Mouse (Mus musculus): ENCODE measurements around the gene Fam47e.
"Not testable (repeated sequence)": the region's sequence is repeated elsewhere in the genome, so short reads cannot be mapped to it uniquely, and the experiment has no call there.

The Fam47e gene

GRCm38 (mm10) chr5:92554891-92555511, at the start of gene Fam47e:
Gene Fam47e, plus strand, starts transcription at chr5:92555069.
- peak in 1 of 2 experiments; percentile 27 for DNase-seq (ENCODE audit: low spot score in 2 of 2)

DNA sequence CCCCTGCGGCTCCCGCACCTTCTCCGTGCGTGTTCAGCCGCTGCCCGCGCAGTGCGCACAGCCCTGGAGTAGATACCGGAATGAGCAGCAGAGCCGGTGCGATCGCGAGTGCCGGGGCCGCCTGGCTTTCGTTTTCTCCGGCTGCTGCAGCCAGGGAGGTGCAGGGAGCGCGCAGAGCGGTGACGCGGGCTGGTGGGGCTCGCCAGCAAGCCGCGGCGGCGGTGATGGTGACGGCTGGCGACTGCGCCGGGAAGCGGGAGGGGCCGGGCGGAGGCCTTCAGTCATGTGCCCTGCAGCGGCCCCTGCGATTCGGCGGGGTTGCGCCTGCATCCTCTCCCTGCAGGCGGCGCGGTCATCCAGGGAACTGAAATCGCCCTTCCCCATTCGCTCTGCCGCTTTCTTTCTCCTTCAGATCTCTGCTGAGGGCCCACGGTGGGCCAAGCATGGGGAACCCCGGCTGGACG, 49.4 kb upstream of the Fam47e start:
- peak; percentile 92 to 94 for DNase-seq (ENCODE audit: low spot score in 2 of 2)

DNA sequence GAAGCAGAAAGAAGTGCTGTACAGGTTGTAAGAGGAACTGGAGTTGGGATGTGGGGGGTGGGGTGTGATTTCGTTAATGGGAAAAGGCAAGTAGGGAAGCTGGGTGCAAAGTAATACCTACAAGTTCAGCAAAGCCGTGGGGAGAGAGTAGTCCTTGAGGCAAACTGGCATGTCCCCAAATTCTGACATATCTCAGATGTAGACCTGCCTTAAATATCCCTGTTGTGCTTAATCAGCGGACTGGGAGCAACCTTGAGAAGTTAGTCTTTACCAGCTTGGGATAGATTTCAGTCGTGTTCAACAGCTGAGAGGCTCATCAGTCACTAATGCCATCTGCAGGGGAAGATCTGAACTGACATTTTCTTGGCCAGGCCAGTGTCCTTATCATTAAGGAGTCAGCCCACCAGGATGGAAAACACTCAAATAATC, 48.6 kb upstream of the Fam47e start:
- peak in 1 of 2 experiments; percentile 29 for DNase-seq (ENCODE audit: low spot score in 2 of 2)

DNA sequence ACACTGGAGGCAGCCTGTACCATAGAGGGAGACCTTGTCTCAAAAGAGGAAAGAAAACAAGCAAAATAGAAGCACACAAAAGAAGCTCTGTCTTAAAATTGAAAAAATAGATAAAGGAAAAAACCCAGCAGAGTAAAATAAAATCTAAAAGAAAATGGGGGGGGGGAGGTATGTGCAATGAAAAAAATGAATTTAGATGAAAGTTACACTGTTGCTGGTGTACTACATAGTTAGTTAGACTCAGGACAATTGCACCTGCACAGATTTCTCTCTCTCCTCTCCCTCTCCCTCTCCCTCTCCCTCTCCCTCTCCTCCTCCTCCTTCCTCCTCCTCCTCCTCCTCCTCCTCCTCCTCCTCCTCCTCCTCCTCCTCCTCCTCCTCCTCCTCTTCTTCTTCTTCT, 48.1 kb upstream of the Fam47e start, which contains the start of gene Scarb2:
Gene Scarb2 (minus strand): TSS at position 101 of the 400 bp plus-strand sequence.
- no peak for DNase-seq (ENCODE audit: low spot score in 2 of 2)

GRCm38 (mm10) chr5:92508853-92509252, 46.0 kb upstream of the Fam47e start:
- DNase-seq (ENCODE audit: low spot score in 2 of 2): no peak

- no peak for DNase-seq (ENCODE audit: low spot score in 2 of 2)
Measured at GRCm38 (mm10) chr5:92511256-92511655, 43.6 kb upstream of the Fam47e start.

DNA sequence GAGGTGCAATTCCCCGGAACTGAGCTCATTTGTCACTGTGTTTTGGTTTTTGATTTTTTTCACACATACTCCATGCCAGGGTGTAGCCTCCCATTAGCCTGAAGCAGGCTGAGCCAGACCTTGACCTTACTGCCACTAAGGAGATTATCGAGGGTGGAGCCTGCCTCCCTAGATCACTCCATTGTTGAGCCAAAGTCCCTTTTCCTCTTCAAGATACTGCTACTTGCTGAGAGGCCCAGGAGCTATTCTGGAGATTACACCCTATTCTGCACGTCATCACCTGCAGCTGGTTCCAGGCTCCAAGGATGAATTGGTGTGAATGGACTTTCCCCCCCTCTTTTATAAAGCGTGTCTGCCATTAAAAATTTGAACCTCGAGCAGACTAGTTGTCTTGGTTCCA, 42.8 kb upstream of the Fam47e start:
- no peak for DNase-seq (ENCODE audit: low spot score in 2 of 2)

DNA sequence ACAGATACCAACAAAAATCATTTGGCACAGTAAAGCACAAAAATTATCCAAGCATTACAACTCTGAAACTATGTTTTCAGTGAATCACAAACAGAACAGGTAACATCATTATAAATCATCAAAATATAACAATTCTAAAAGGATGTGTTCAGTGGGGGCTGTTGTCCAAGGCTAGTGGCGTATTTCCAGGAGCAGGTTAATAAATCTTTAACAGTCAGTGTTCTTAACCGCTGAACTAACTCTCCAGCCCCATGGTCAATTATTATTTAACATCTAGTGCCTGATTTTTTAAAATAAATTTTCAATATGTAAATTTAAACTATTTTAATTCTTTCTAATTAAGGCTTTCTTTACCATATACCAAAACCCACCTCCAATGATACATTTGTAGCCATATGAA, 33.7 kb upstream of the Fam47e start:
- DNase-seq (ENCODE audit: low spot score in 2 of 2): not testable (repeated sequence)

GRCm38 (mm10) chr5:92524821-92525258, 30.0 kb upstream of the Fam47e start:
- no peak for DNase-seq (ENCODE audit: low spot score in 2 of 2)

DNA sequence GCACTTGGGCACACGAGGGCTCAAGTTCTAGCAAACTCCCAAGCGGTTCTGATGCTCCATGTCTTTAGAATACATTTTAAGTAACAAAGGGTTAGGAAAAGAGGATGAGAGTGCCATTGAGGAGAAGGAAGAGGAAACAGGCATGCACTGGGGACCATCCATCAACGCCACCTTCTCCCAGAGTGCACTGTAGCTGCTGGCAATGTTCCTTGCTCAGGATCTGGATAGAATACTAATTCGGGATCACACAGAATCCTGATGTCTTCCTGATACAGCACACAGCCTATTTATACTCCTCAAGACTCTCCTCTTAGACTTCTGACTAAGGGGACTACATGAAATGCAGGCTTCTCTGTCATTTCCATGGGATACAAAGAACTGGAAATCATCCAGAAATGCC, 15.2 kb upstream of the Fam47e start:
- no peak for DNase-seq (ENCODE audit: low spot score in 2 of 2)

GRCm38 (mm10) chr5:92552611-92553010, 2.3 kb upstream of the Fam47e start:
- DNase-seq (ENCODE audit: low spot score in 2 of 2): no peak

DNA sequence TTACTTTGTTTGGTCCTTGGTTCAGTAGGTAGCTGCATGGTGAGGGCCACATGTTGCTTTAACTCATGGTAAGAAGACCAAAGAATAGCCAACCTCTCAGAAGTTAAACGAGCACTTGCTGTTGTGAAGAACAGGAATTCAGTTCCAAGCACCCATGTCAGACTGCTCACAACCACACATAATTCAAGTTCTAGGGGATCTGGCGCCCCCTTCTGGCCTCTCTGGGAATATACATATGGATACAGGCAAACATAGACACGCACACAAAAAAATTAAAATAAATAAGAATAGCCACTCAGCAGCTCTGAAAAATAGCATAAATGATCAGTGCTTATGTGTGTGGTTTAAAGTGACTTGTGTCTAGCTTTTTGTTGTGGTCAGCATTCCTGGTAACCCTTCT, 930 bp upstream of the Fam47e start:
- no peak for DNase-seq (ENCODE audit: low spot score in 2 of 2)

GRCm38 (mm10) chr5:92554443-92554842, 426 bp upstream of the Fam47e start:
- DNase-seq (ENCODE audit: low spot score in 2 of 2): peak in 1 of 2 experiments; percentile 31

DNA sequence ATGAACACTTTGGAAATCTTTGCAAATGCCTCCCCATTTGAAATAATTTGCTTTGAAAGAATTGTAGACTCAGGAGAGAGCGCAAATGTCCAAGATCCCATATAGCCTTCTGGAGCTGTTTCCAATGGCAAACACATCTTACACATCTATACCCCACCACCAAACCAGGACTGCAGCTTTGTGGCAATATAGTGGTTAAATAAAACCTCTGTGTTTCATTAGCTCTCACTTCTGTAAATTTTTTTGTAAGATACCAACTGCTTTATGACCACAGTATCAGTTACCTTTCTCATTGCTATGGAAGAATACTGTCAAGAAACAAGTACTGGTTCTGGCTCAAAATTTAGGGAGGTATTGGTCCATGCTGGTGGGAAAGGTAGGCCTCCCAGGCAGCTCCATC, 1.0 kb downstream of the Fam47e start:
- no peak for DNase-seq (ENCODE audit: low spot score in 2 of 2)

DNA sequence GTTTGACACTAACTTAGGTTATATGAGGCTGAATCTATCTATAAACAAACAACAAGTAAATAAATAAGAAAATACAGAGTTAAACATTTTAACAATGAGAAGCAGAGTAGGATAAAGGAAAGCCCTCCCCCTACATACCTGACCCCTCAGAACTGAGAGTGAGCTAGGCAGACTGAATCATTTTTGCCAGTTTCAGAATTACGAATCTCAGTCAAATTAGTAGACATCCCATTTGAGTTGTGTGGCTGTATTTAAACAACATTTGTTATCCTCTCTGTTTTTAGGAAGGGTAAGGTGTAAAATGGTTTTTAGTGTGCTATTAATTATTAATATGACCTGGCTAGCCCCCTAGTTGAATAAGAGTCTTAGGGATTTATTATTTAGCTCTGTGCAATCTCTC, 2.6 kb downstream of the Fam47e start:
- no peak for DNase-seq (ENCODE audit: low spot score in 2 of 2)

DNA sequence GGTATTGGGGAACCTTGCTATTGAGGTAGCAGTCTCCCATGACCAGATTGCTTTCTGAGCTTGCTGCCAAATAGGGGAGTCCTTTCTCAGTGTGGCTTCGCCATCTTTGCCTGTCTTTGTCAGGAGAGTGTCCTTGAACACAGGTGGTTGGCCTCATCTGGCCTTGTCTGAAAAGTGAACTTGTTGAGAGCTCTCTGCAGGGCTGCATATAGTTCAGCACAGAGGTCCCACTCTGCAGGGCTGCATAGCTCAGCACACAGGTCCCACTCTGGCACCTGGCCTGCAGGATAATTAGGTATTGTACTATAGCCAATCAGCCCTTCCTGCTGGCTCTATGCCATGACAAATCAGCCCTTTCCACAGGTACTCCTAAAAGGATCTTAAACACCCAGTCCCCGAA, 5.3 kb downstream of the Fam47e start:
- no peak for DNase-seq (ENCODE audit: low spot score in 2 of 2)

DNA sequence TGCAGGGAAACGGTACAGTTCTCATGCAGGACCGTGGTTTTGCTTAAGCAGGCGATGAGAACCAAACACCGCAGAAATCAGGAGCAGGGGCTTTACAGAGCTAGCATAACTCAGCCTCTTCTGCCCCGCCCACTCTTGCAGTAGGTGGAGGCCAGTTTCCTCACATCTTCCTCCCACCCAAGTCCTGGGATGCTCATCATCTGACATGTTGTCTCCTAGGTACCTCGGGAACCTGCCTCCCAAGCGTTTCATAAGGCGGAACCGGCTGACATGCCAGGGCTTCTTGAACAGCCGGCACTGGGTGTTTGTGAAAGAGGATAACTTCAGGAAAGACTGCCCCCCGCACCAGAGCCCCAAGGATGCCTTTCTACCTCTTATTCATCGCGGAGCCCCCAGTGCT, 7.1 kb downstream of the Fam47e start:
- DNase-seq (ENCODE audit: low spot score in 2 of 2): no peak

GRCm38 (mm10) chr5:92571232-92571631, 16.4 kb downstream of the Fam47e start:
- DNase-seq (ENCODE audit: low spot score in 2 of 2): no peak

- DNase-seq (ENCODE audit: low spot score in 2 of 2): no peak
Measured at GRCm38 (mm10) chr5:92579559-92579958, 24.7 kb downstream of the Fam47e start.

DNA sequence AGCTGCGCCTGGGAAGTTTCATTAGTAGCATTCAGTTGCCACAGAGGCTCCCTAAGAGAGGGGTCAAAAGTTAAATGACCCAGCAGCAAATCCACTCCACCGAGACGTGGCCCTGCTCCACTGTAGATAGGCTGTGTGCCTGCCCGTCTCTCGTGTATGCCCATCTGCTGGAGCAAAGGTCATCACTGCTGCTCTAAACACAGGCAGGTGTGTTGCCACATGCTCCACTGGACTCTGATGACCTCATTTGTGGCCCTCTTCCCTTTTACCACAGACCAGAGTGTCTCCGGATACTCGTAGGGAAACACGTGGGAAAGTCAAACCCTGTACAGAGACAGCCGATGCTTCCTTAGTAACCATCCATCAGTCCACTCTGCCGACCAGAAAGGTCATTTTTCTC, 31.1 kb downstream of the Fam47e start:
- DNase-seq (ENCODE audit: low spot score in 2 of 2): no peak

DNA sequence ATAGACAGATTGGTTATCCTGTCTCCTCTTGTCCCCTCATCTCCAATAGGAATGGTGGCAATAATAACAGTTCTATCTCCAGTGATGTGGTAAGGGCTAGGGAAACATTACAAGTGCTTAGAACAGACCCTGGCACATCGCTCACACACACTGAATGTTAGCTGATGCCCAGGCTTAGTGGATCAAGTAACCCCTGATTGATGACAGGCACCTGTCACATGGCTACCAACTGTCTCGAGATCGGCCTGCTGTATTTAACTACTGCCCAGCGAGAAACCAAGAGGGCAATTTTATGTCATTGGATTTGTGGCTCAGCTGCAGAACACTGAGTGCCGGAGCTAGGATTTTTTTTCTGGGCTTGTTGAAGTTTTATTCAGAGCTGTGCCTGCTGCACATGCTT, 40.2 kb downstream of the Fam47e start:
- DNase-seq (ENCODE audit: low spot score in 2 of 2): no peak

GRCm38 (mm10) chr5:92596865-92597264, 42.0 kb downstream of the Fam47e start:
- DNase-seq (ENCODE audit: low spot score in 2 of 2): no peak

- no peak for DNase-seq (ENCODE audit: low spot score in 2 of 2)
Measured at GRCm38 (mm10) chr5:92599030-92599429, 44.2 kb downstream of the Fam47e start.

All from cerebellum, postnatal 4 days (tissue).